Comparison of ENCODE assay signal across 25 mouse cellular contexts in genomic region chr2:139069276-139069961, GRCm38 (mm10).
"Had no signal": no experiment of that assay in that cellular context is flagged by ENCODE, and none has a peak within 500 bp of the region (broad histone marks: within the 10 kb centered on the region; RNA-seq: fewer than 3 reads in every experiment).

No protein-coding gene starts in this region.

- H3K27ac ChIP-seq: heart, adult 2 months; heart, embryonic 13.5 days; heart, embryonic 15.5 days; hindbrain, embryonic 13.5 days; hindbrain, embryonic 15.5 days; hindbrain, postnatal 0 days; kidney, embryonic 15.5 days; kidney, postnatal 0 days; limb, embryonic 13.5 days; limb, embryonic 15.5 days had no signal

- H3K27me3 ChIP-seq: heart, embryonic 13.5 days; heart, embryonic 15.5 days; hindbrain, embryonic 13.5 days; hindbrain, embryonic 15.5 days; kidney, embryonic 15.5 days; limb, embryonic 13.5 days; limb, embryonic 15.5 days had no signal

- ATAC-seq: hindbrain, postnatal 0 days; intestine, embryonic 16.5 days had no signal

- H3K36me3 ChIP-seq: heart, embryonic 13.5 days; heart, embryonic 15.5 days; hindbrain, embryonic 13.5 days; hindbrain, embryonic 15.5 days; kidney, embryonic 15.5 days; limb, embryonic 13.5 days; limb, embryonic 15.5 days had no signal

- H3K9ac ChIP-seq: heart, embryonic 13.5 days; heart, embryonic 15.5 days; hindbrain, embryonic 13.5 days; hindbrain, embryonic 15.5 days; kidney, embryonic 15.5 days; limb, embryonic 13.5 days; limb, embryonic 15.5 days had no signal

- H3K4me2 ChIP-seq: heart, embryonic 11.5 days; heart, embryonic 13.5 days; heart, embryonic 15.5 days; hindbrain, embryonic 13.5 days; hindbrain, embryonic 15.5 days; kidney, embryonic 15.5 days; limb, embryonic 13.5 days; limb, embryonic 15.5 days had no signal

- H3K9me3 ChIP-seq: heart, embryonic 13.5 days; heart, embryonic 15.5 days; hindbrain, embryonic 13.5 days; hindbrain, embryonic 15.5 days; kidney, embryonic 15.5 days; limb, embryonic 13.5 days; limb, embryonic 15.5 days had no signal

- DNase-seq: gastrocnemius, postnatal 14 days; gastrocnemius, postnatal 36 days; heart, adult 11 months; heart, adult 2 months; heart, postnatal 14 days; heart, postnatal 36 days; kidney, adult 11 months; kidney, adult 2 months; kidney, adult 9 months; kidney, postnatal 14 days; kidney, postnatal 36 days; layer of hippocampus, adult 9-11 months; layer of hippocampus, postnatal 36 days; left cerebral cortex, postnatal 4 days had no signal

- H3K4me1 ChIP-seq: heart, embryonic 13.5 days; heart, embryonic 15.5 days; hindbrain, embryonic 13.5 days; hindbrain, embryonic 15.5 days; kidney, embryonic 15.5 days; limb, embryonic 13.5 days; limb, embryonic 15.5 days had no signal

- H3K4me3 ChIP-seq: heart, adult 2 months; heart, embryonic 13.5 days; heart, embryonic 15.5 days; hindbrain, embryonic 13.5 days; hindbrain, embryonic 15.5 days; kidney, embryonic 15.5 days; limb, embryonic 13.5 days; limb, embryonic 15.5 days had no signal
